Mouse (Mus musculus): ENCODE data around the gene Fam69a. TPM values are rescaled to one million over a fixed set of nuclear protein-coding genes. Genes with fewer than 3 reads are reported as not detected.
"Not testable (repeated sequence)": the region's sequence is repeated elsewhere in the genome, so short reads cannot be mapped to it uniquely, and the experiment has no call there.

Gene Fam69a
- polyA plus RNA-seq, 1 experiment from 2014 or later, result 43.2 TPM

- no peak overlapping the region for H3K4me2 ChIP-seq (ENCODE audit: low read length)
- H3K4me1 ChIP-seq (replicated peaks; ENCODE audit: control insufficient read depth, insufficient read depth, low read length), result 0 out of 2 replicates have a peak, but pooled peaks cover 3% of the 10 kb centered on the region
- H3K4me3 ChIP-seq (replicated peaks; ENCODE audit: low read length), result no peak overlapping the region
- H3K27ac ChIP-seq (ENCODE audit: low read length), result no peak overlapping the region
- ATAC-seq, result no peak
- H3K9ac ChIP-seq (replicated peaks; ENCODE audit: low read depth, low read length), result no peak overlapping the region
- 100% methylated on average over 1 of the region's 1 CpGs for WGBS
- H3K27me3 ChIP-seq (replicated peaks; ENCODE audit: control insufficient read depth, insufficient read depth, low read length), result no peaks in the 10 kb centered on the region
- H3K36me3 ChIP-seq (ENCODE audit: control insufficient read depth, insufficient read depth), result no peaks in the 10 kb centered on the region
- H3K9me3 ChIP-seq (ENCODE audit: control insufficient read depth, low read length), result no peaks in the 10 kb centered on the region
Observed at GRCm38 (mm10) chr5:107942941-107943340, 43.9 kb downstream of the Fam69a start.

- H3K4me2 ChIP-seq (ENCODE audit: low read length), result no peak overlapping the region
- no peak overlapping the region for H3K4me3 ChIP-seq (replicated peaks; ENCODE audit: low read length)
- no peak overlapping the region for H3K27ac ChIP-seq (ENCODE audit: low read length)
- H3K4me1 ChIP-seq (replicated peaks; ENCODE audit: control insufficient read depth, insufficient read depth, low read length), result no peaks in the 10 kb centered on the region
- H3K9ac ChIP-seq (replicated peaks; ENCODE audit: low read depth, low read length), result no peak overlapping the region
- H3K27me3 ChIP-seq (replicated peaks; ENCODE audit: control insufficient read depth, insufficient read depth, low read length), result no peaks in the 10 kb centered on the region
- peak; percentile 59; the same call in 1 of the 2 replicates for ATAC-seq
- 32% methylated on average over 6 of the region's 6 CpGs for WGBS
- no peaks in the 10 kb centered on the region for H3K36me3 ChIP-seq (ENCODE audit: control insufficient read depth, insufficient read depth)
- no peaks in the 10 kb centered on the region for H3K9me3 ChIP-seq (ENCODE audit: control insufficient read depth, low read length)
Observed at GRCm38 (mm10) chr5:107941222-107941621, 45.7 kb downstream of the Fam69a start.

GRCm38 (mm10) chr5:107939701-107940100 lies 47.2 kb downstream of the Fam69a start:
- H3K4me2 ChIP-seq (ENCODE audit: low read length), result no peak overlapping the region
- no peaks in the 10 kb centered on the region for H3K4me1 ChIP-seq (replicated peaks; ENCODE audit: control insufficient read depth, insufficient read depth, low read length)
- no peaks in the 10 kb centered on the region for H3K27me3 ChIP-seq (replicated peaks; ENCODE audit: control insufficient read depth, insufficient read depth, low read length)
- no peak overlapping the region for H3K27ac ChIP-seq (ENCODE audit: low read length)
- H3K4me3 ChIP-seq (replicated peaks; ENCODE audit: low read length), result no peak overlapping the region
- no peak for ATAC-seq
- 88% methylated on average over 3 of the region's 3 CpGs for WGBS
- H3K9ac ChIP-seq (replicated peaks; ENCODE audit: low read depth, low read length), result no peak overlapping the region
- H3K9me3 ChIP-seq (ENCODE audit: control insufficient read depth, low read length), result no peaks in the 10 kb centered on the region
- H3K36me3 ChIP-seq (ENCODE audit: control insufficient read depth, insufficient read depth), result no peaks in the 10 kb centered on the region

DNA sequence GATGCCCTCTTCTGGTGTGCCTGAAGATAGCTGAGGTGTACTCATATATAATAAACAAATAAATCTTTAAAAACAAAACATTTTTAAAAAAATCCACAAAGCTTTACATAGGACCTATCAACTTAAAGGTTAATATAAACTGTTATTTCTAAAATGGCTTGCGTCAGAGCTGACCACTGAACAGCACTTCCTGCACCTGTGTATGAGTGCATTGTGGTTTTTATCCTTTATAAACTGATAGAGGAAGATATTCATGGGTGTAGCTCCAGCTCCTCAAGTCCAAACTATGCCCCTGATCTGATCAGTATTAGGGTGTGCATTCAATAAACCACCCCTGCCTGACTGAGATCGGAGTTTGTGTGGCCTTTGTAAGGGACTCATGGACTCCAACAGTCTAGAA lies 48.0 kb downstream of the Fam69a start:
- Histone ChIP-seq H3K9ac (replicated peaks; ENCODE audit: low read depth, low read length) (no peak overlapping the region), H3K9me3 (ENCODE audit: control insufficient read depth, low read length) (no peaks in the 10 kb centered on the region), H3K36me3 (ENCODE audit: control insufficient read depth, insufficient read depth) (no peaks in the 10 kb centered on the region), H3K27ac (ENCODE audit: low read length) (no peak overlapping the region), H3K4me1 (replicated peaks; ENCODE audit: control insufficient read depth, insufficient read depth, low read length) (no peaks in the 10 kb centered on the region), H3K4me2 (ENCODE audit: low read length) (no peak overlapping the region), H3K4me3 (replicated peaks; ENCODE audit: low read length) (no peak overlapping the region), H3K27me3 (replicated peaks; ENCODE audit: control insufficient read depth, insufficient read depth, low read length) (no peaks in the 10 kb centered on the region)
- no peak for ATAC-seq
- 89% methylated on average over 2 of the region's 2 CpGs for WGBS

GRCm38 (mm10) chr5:107938483-107938882 lies 48.4 kb downstream of the Fam69a start:
- ATAC-seq; H3K9me3 ChIP-seq (ENCODE audit: control insufficient read depth, low read length); H3K4me3 ChIP-seq (replicated peaks; ENCODE audit: low read length); H3K4me2 ChIP-seq (ENCODE audit: low read length); H3K9ac ChIP-seq (replicated peaks; ENCODE audit: low read depth, low read length); H3K4me1 ChIP-seq (replicated peaks; ENCODE audit: control insufficient read depth, insufficient read depth, low read length); H3K27ac ChIP-seq (ENCODE audit: low read length); H3K36me3 ChIP-seq (ENCODE audit: control insufficient read depth, insufficient read depth); H3K27me3 ChIP-seq (replicated peaks; ENCODE audit: control insufficient read depth, insufficient read depth, low read length): not testable (repeated sequence)
- 58% methylated on average over 1 of the region's 1 CpGs for WGBS

DNA sequence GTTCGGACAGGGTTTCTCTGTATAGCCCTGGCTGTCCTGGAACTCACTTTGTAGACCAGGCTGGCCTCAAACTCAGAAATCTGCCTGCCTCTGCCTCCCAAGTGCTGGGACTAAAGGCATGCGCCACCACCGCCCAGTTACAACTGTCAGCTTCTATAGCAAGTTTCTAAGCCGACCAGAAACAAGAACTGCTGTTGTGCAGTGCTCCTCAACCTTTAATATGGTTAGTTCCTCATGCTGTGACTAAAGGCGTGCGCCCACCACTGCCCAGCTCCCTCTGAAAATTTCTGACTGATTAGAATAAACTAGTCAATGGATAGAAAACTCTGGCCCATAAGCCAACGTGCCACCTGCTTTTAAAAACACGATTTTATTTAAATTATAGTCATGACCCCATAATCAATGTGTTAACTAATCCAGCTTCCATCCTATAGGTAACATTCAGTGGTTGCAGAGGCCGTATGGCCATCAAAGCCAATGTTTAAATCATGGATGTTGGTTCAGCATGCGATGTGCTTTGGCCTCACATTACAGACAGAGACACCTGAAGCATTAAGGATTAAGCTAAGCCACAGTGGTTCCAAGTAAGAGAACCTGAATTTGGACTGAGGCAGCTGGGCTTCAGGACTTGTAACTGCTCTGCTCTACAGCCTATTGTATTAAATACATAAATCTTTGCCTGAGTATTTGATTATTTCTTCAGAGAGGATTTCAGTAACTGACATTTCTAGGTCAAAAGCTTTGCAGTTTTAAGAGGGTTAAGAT lies 50.1 kb downstream of the Fam69a start:
- Histone ChIP-seq H3K36me3 (ENCODE audit: control insufficient read depth, insufficient read depth) (no peaks in the 10 kb centered on the region), H3K9ac (replicated peaks; ENCODE audit: low read depth, low read length) (no peak overlapping the region), H3K9me3 (ENCODE audit: control insufficient read depth, low read length) (no peaks in the 10 kb centered on the region), H3K27ac (ENCODE audit: low read length) (no peak overlapping the region), H3K27me3 (replicated peaks; ENCODE audit: control insufficient read depth, insufficient read depth, low read length) (no peaks in the 10 kb centered on the region), H3K4me2 (ENCODE audit: low read length) (no peak overlapping the region), H3K4me3 (replicated peaks; ENCODE audit: low read length) (no peak overlapping the region), H3K4me1 (replicated peaks; ENCODE audit: control insufficient read depth, insufficient read depth, low read length) (no peaks in the 10 kb centered on the region)
- ATAC-seq, result no peak
- WGBS, result 90% methylated on average over 10 of the region's 10 CpGs

GRCm38 (mm10) chr5:107934770-107935543 lies 51.9 kb downstream of the Fam69a start:
- ATAC-seq, result no peak
- Histone ChIP-seq H3K27me3 (replicated peaks; ENCODE audit: control insufficient read depth, insufficient read depth, low read length) (no peaks in the 10 kb centered on the region), H3K4me1 (replicated peaks; ENCODE audit: control insufficient read depth, insufficient read depth, low read length) (no peaks in the 10 kb centered on the region), H3K4me3 (replicated peaks; ENCODE audit: low read length) (no peak overlapping the region), H3K36me3 (ENCODE audit: control insufficient read depth, insufficient read depth) (no peaks in the 10 kb centered on the region), H3K4me2 (ENCODE audit: low read length) (no peak overlapping the region), H3K9ac (replicated peaks; ENCODE audit: low read depth, low read length) (no peak overlapping the region), H3K27ac (ENCODE audit: low read length) (no peak overlapping the region), H3K9me3 (ENCODE audit: control insufficient read depth, low read length) (no peaks in the 10 kb centered on the region)
- 90% methylated on average over 10 of the region's 10 CpGs for WGBS

- no peaks in the 10 kb centered on the region for H3K27me3 ChIP-seq (replicated peaks; ENCODE audit: control insufficient read depth, insufficient read depth, low read length)
- no peak overlapping the region for H3K4me2 ChIP-seq (ENCODE audit: low read length)
- ATAC-seq, result no peak
- no peaks in the 10 kb centered on the region for H3K36me3 ChIP-seq (ENCODE audit: control insufficient read depth, insufficient read depth)
- no peak overlapping the region for H3K4me3 ChIP-seq (replicated peaks; ENCODE audit: low read length)
- no peak overlapping the region for H3K9ac ChIP-seq (replicated peaks; ENCODE audit: low read depth, low read length)
- H3K9me3 ChIP-seq (ENCODE audit: control insufficient read depth, low read length), result no peaks in the 10 kb centered on the region
- H3K27ac ChIP-seq (ENCODE audit: low read length), result no peak overlapping the region
- no peaks in the 10 kb centered on the region for H3K4me1 ChIP-seq (replicated peaks; ENCODE audit: control insufficient read depth, insufficient read depth, low read length)
- WGBS, result 85% methylated on average over 4 of the region's 4 CpGs
Observed at GRCm38 (mm10) chr5:107933202-107933974, 53.5 kb downstream of the Fam69a start.

- Histone ChIP-seq H3K4me3 (replicated peaks; ENCODE audit: low read length) (no peak overlapping the region), H3K9me3 (ENCODE audit: control insufficient read depth, low read length) (no peaks in the 10 kb centered on the region), H3K9ac (replicated peaks; ENCODE audit: low read depth, low read length) (no peak overlapping the region), H3K4me1 (replicated peaks; ENCODE audit: control insufficient read depth, insufficient read depth, low read length) (no peaks in the 10 kb centered on the region), H3K27ac (ENCODE audit: low read length) (no peak overlapping the region), H3K4me2 (ENCODE audit: low read length) (no peak overlapping the region), H3K36me3 (ENCODE audit: control insufficient read depth, insufficient read depth) (no peaks in the 10 kb centered on the region), H3K27me3 (replicated peaks; ENCODE audit: control insufficient read depth, insufficient read depth, low read length) (no peaks in the 10 kb centered on the region)
- 57% methylated on average over 2 of the region's 2 CpGs for WGBS
- no peak for ATAC-seq
Observed at GRCm38 (mm10) chr5:107932556-107932955, 54.3 kb downstream of the Fam69a start.
